Mouse (Mus musculus) hindbrain, postnatal 0 days (tissue): ENCODE data around the gene Tmem132e. TPM values are rescaled to one million over a fixed set of nuclear protein-coding genes. Genes with fewer than 3 reads are reported as not detected.
A peak's percentile ranks its signal among the peaks of the same experiment; 100 is the strongest.

Experiments used
- ATAC-seq: fragments of 200-750 bp; cut with Nextera tagmentation; 2 replicates; pipeline ENCODE4 v1.8.0; 2017; ENCODE audit warnings: mild to moderate bottlenecking, moderate TSS enrichment, moderate library complexity
- DNase-seq: peaks from one replicate; pipeline ENCODE4 v3.0.0-alpha.2; 2015; ENCODE audit warnings: low spot score
- H3K27ac ChIP-seq: fragments of 300-500 bp; sonication (generic); 2 replicates; pipeline ENCODE4 v1.5.1; 2014; ENCODE audit warnings: mild to moderate bottlenecking
- H3K27me3 ChIP-seq: fragments of 300-500 bp; sonication (generic); 2 replicates; pipeline ENCODE4 v1.6.1; 2014; ENCODE audit warnings: low read length, mixed read lengths; ENCODE audit not compliant: insufficient read depth
- H3K36me3 ChIP-seq: fragments of 300-500 bp; sonication (generic); 2 replicates; pipeline ENCODE4 v1.6.1; 2014; ENCODE audit warnings: low read length, mixed read lengths; ENCODE audit not compliant: insufficient read depth
- H3K4me1 ChIP-seq: fragments of 300-500 bp; sonication (generic); 2 replicates; pipeline ENCODE4 v1.6.1; 2014; ENCODE audit warnings: antibody characterized with exemption, low read length, mixed read lengths; ENCODE audit not compliant: insufficient read depth
- H3K4me2 ChIP-seq: fragments of 300-500 bp; sonication (generic); 2 replicates; pipeline ENCODE4 v1.6.1; 2014; ENCODE audit warnings: low read depth, mild to moderate bottlenecking, low read length, moderate library complexity, mixed read lengths
- H3K4me3 ChIP-seq: fragments of 300-500 bp; sonication (generic); 2 replicates; pipeline ENCODE4 v1.5.1; 2014; ENCODE audit warnings: low read length
- H3K9ac ChIP-seq: fragments of 300-500 bp; sonication (generic); replicated peaks from 2 replicates; pipeline ENCODE4 v1.6.1; 2014; ENCODE audit warnings: mild to moderate bottlenecking, low read length, moderate library complexity, mixed read lengths
- H3K9me3 ChIP-seq: fragments of 300-500 bp; sonication (generic); 2 replicates; pipeline ENCODE4 v1.6.1; 2016; ENCODE audit warnings: low read length, mixed read lengths
- CTCF ChIP-seq: IDR thresholded peaks from 2 replicates; pipeline ENCODE4 v1.5.1; 2016; ENCODE audit warnings: antibody characterized with exemption, control low read depth, low read depth
- WGBS: fragments of 180-500 bp; shearing (Covaris S2); extraction: QIAGEN DNeasy Blood & Tissue Kit; methylation state at CpG from one replicate; pipeline ENCODE4 v1.1.7; 2014; 5-methylcytosine and 5-hydroxymethylcytosine counted together
- polyA plus RNA-seq: library from polyadenylated mRNA; unstranded; fragments of >200 nt; fragmentation: Nextera tagmentation; extraction: Ambion mirVana; gene quantifications from 2 replicates; pipeline ENCODE4 v1.2.1, GENCODE M21; 2015
- total RNA-seq: library from RNA; depleted of rRNA; stranded (reverse); fragments of >200 nt; gene quantifications from 2 replicates; pipeline ENCODE4 v1.2.3, GENCODE M21; 2014

Gene Tmem132e
- total and polyA plus RNA-seq, 2 experiments from 2014 or later: 4.6 to 52.8 TPM

DNA sequence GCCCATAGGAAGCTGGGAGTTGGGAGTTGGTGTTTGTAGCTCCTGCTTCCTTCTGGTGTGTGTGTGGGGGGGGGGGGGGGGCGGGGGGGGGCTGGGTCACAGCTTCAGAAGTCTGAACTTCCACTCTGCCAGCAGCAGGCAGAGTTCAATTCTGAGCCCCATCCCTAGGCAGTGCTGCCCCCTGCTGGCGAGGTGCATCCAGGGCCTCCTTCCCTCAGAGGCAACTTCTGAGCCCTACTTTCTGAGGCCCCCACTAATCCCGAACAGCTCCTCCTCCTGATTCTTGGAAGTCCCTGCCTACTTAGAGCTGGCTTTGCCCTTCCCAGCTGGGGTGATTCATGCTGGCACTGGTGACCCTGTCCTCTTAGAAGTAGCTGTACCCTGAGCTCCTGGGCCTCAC, 10.9 kb downstream of the Tmem132e start:
- ATAC-seq: no peak
- DNase-seq: no peak
- 11% methylated on average over 3 of the region's 3 CpGs for WGBS
- no peak overlapping the region for H3K4me3 ChIP-seq
- no peaks in the 10 kb centered on the region for H3K4me1 ChIP-seq
- no peak overlapping the region for H3K4me2 ChIP-seq
- no peak overlapping the region for H3K27ac ChIP-seq
- peak; percentile 65 for TF ChIP-seq CTCF
- H3K36me3 ChIP-seq: no peaks in the 10 kb centered on the region
- H3K9ac ChIP-seq: no peak overlapping the region
- H3K27me3 ChIP-seq: no peaks in the 10 kb centered on the region
- H3K9me3 ChIP-seq: no peaks in the 10 kb centered on the region

DNA sequence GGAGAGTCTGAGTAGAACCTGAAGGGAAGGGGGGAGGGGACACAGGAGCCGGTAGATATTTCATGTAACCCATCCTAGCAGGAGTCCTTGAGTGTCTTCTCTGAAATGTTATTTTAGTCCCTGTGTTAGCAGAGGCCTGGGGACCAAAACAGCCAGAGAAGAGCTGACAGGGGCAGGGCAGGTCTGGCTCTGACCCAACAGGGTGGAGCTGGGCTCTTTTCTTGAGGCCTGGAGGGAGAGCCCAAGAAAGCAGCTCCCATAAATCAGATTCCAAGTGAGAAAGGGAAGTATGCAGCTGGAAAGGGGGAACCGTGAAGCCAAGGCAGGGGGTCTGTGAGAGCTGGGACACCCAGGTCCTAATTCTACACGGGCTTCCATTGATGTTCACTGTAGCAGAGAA, 16.9 kb downstream of the Tmem132e start:
- no peak overlapping the region for H3K9ac ChIP-seq
- H3K4me2 ChIP-seq: no peak overlapping the region
- no peak overlapping the region for H3K27ac ChIP-seq
- no peak for DNase-seq
- WGBS: 29% methylated on average over 3 of the region's 3 CpGs
- H3K4me3 ChIP-seq: no peak overlapping the region
- no peak for TF ChIP-seq CTCF
- peaks cover 9% of the 10 kb centered on the region for H3K4me1 ChIP-seq
- no peak for ATAC-seq
- no peaks in the 10 kb centered on the region for H3K36me3 ChIP-seq
- H3K27me3 ChIP-seq: no peaks in the 10 kb centered on the region
- no peaks in the 10 kb centered on the region for H3K9me3 ChIP-seq

DNA sequence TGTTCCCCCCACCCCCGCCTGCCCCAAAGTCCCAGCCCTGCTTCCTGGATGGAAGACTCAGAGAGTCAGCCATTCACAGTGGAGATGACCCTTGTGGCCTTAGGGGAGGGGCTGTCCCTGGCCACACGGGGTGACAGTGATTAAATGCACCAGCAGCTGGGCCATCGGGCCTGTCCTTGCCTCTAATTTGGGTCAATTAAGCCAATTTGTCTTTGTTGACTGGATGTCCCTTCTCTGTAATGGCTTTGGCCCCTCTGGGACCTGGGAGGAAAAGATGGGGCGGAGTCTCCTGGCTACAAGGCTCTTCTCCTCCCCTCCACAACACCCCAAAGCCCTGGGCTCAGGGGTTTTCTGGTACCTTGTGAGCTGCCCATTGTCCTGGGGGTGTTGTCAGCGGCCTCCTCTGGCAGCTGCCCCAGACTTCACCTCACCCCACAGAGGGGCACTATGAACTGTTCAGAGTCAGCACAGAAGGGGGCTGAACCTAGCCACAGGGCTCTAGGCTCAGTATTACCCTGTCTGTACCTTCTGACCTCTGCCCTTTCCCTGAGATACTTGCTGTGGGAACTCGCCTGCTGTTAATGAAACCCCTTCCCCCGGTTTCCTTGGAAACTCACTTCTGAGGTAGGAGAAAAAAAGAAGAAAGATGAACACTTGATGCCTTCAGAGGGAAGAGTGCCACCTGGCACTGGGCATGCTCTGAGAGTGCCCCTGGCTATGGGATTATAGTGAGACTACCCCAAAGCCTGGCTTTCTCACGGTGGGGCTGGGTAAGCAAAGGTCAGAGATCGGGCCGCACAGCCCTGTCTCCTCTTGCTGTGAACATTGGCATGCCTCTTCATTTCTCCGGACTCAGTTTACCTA, 17.9 kb downstream of the Tmem132e start:
- Histone ChIP-seq H3K9me3 (no peaks in the 10 kb centered on the region), H3K27me3 (no peaks in the 10 kb centered on the region), H3K4me1 (peaks cover 9% of the 10 kb centered on the region), H3K4me2 (no peak overlapping the region), H3K4me3 (no peak overlapping the region), H3K36me3 (no peaks in the 10 kb centered on the region), H3K9ac (no peak overlapping the region), H3K27ac (no peak overlapping the region)
- no peak for TF ChIP-seq CTCF
- DNase-seq: no peak
- peak; percentile 21; the same call in 1 of the 2 replicates for ATAC-seq
- WGBS: 30% methylated on average over 11 of the region's 11 CpGs

GRCm38 (mm10) chr11:82412496-82412895, 23.8 kb downstream of the Tmem132e start:
- ATAC-seq (no peak), DNase-seq (no peak)
- no peak overlapping the region for H3K27ac ChIP-seq
- no peak overlapping the region for H3K4me2 ChIP-seq
- H3K9ac ChIP-seq: no peak overlapping the region
- 58% methylated on average over 1 of the region's 1 CpGs for WGBS
- H3K9me3 ChIP-seq: no peaks in the 10 kb centered on the region
- peaks cover 4% of the 10 kb centered on the region; the same call in 1 of the 2 replicates for H3K4me1 ChIP-seq
- no peaks in the 10 kb centered on the region for H3K36me3 ChIP-seq
- TF ChIP-seq CTCF: no peak
- no peaks in the 10 kb centered on the region for H3K27me3 ChIP-seq
- no peak overlapping the region for H3K4me3 ChIP-seq

DNA sequence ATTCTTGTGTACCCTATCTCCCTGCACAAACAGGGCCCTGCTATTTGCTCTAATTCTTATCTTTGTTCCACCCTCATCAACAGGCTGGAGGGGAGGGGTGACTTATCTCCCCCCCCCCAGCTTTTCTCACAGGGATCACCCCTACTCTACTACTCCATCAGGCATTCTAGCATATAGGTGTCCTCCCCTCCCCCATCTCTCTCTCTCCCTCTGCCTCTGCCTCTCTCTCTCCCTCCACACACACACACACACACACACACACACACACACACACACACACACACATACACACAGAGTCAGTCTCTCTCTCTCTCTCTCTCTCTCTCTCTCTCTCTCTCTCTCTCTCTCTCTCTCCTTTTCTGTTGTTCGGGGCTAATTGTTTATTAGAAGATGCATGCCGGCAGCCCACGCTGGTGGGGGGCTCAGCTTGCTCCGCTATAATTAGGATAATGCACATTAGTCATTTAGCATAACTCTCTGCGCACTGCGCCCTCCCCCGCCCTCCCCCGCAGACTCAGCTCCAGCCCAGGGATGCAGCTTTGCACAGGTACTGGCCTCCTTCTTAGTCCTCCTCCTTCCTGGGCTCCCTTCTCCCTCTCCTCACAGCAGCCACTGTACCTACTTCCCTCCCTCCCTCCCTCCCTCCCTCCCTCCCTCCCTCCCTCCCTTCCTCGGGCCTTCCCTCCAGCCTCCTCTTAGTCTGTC, 29.8 kb downstream of the Tmem132e start:
- WGBS: 37% methylated on average over 8 of the region's 9 CpGs
- H3K27me3 ChIP-seq: no peaks in the 10 kb centered on the region
- H3K4me1 ChIP-seq: no peaks in the 10 kb centered on the region; the same call in 1 of the 2 replicates
- TF ChIP-seq CTCF: no peak
- H3K4me3 ChIP-seq: no peak overlapping the region
- H3K4me2 ChIP-seq: no peak overlapping the region
- no peak overlapping the region for H3K9ac ChIP-seq
- DNase-seq (no peak), ATAC-seq (no peak)
- H3K9me3 ChIP-seq: no peaks in the 10 kb centered on the region
- H3K27ac ChIP-seq: no peak overlapping the region
- no peaks in the 10 kb centered on the region for H3K36me3 ChIP-seq

DNA sequence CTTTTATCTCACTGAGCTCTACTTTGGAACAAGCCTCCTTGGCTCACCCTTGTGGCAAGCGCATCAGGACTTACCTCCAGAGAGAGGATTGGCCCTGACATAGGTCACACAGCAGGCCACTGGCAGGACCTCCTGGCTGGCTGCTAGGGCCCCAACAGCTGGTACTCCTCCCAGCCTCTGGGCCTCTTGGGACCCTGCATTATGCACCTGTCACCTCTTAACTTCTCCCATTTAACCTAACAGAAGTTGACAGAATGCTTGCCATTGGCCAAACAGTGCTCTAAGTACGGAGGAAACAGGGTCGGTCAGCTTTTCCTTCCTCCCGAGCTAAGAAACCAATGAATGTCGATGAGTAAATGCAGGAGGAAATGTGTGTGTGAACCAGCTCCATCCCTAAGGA, 33.2 kb downstream of the Tmem132e start:
- no peaks in the 10 kb centered on the region for H3K9me3 ChIP-seq
- H3K36me3 ChIP-seq: no peaks in the 10 kb centered on the region
- 47% methylated on average over 5 of the region's 5 CpGs for WGBS
- H3K4me1 ChIP-seq: no peaks in the 10 kb centered on the region; the same call in 1 of the 2 replicates
- H3K27ac ChIP-seq: no peak overlapping the region
- H3K4me3 ChIP-seq: no peak overlapping the region
- DNase-seq (peak; percentile 45), ATAC-seq (no peak)
- no peak for TF ChIP-seq CTCF
- H3K4me2 ChIP-seq: no peak overlapping the region
- no peak overlapping the region for H3K9ac ChIP-seq
- H3K27me3 ChIP-seq: no peaks in the 10 kb centered on the region
